Mouse (Mus musculus) lung, adult 10 weeks (tissue): ENCODE results near the gene Pde6c. TPM values are rescaled to one million over a fixed set of nuclear protein-coding genes. Genes with fewer than 3 reads are reported as not detected.

ENCODE experiments used
- polyA plus RNA-seq: library from polyadenylated mRNA; stranded (reverse); fragments of 350-450 nt; fragmentation: Illumina TruSeq; extraction: RNeasy Lipid Tissue Mini Kit (QIAGEN cat#74804); gene quantifications from one replicate; pipeline ENCODE4 v1.2.3, GENCODE M21; 2014; ENCODE audit warnings: low read depth, low replicate concordance; ENCODE audit not compliant: insufficient read depth

Pde6c gene
- polyA plus RNA-seq: not detected

GRCm38 (mm10) chr19:38132481-38132880 lies at the start of gene Pde6c:
Pde6c (plus strand) TSS chr19:38132781.

GRCm38 (mm10) chr19:38096858-38097758 lies 35.5 kb upstream of the Pde6c start, which contains the start of gene Ffar4:
Ffar4 (plus strand) TSS chr19:38097071.

GRCm38 (mm10) chr19:38125219-38125610 lies 7.4 kb upstream of the Pde6c start, which contains the start of gene Rbp4:
Rbp4 (minus strand) TSS chr19:38125281.

GRCm38 (mm10) chr19:38223905-38224684 lies 91.5 kb downstream of the Pde6c start, which contains the start of gene Fra10ac1:
Fra10ac1 (minus strand) TSS chr19:38224156.

Other genes starting within 250 kb of the Pde6c start
- 46.7 TPM for gene Myof, start 89.2 kb upstream of the Pde6c start, polyA plus RNA-seq
- 0.76 TPM for gene Cep55, start 77.8 kb upstream of the Pde6c start, polyA plus RNA-seq
- gene Ffar4, start 35.7 kb upstream of the Pde6c start, polyA plus RNA-seq: 13.8 TPM
- gene Rbp4, start 7.5 kb upstream of the Pde6c start, polyA plus RNA-seq: 49.1 TPM
- gene Fra10ac1, start 91.4 kb downstream of the Pde6c start, polyA plus RNA-seq: 12.1 TPM
- gene Lgi1, start 131.8 kb downstream of the Pde6c start, polyA plus RNA-seq: 0.20 TPM